Mouse (Mus musculus): ENCODE measurements at regions not wholly inside any gene's neighbourhood (a gene's known extent, or its start where the extent isn't known, plus 50 kb on each side); places are given as distances from the start of the nearest gene placed in this dataset.

DNA sequence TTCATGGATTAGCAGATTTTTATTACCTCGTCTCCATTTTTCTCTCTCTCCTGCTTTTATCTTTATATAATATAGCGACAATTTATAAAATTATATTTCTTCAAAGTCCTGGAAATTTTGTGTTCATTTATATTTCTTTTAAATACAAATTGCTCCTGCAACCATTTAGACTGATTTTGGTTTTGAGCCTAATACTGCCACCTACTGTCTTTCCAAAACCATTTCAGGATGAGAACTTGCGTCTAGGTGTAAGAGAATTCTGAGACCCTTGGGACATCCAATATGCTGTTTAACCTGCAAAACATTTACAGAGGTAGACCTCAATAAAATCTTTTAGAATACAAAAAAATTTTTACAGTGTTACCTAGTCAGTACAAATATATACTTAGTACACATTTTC lies 158.1 kb downstream of the Gm6377 start:
- no peaks in the 10 kb centered on the region for H3K27me3 ChIP-seq (ENCODE audit: insufficient read depth, low read length)
- H3K9ac ChIP-seq (ENCODE audit: low read depth, low read length) = no peak overlapping the region
- no peaks in the 10 kb centered on the region for H3K4me1 ChIP-seq (replicated peaks; ENCODE audit: insufficient read depth, low read length)
- H3K27ac ChIP-seq = no peak overlapping the region
- H3K4me3 ChIP-seq (replicated peaks; ENCODE audit: low read depth, low read length) = no peak overlapping the region
- no peak overlapping the region for H3K4me2 ChIP-seq (ENCODE audit: low read length)
- peak; percentile 19 for DNase-seq (ENCODE audit: low spot score)
- WGBS = 42% methylated on average over 3 of the region's 3 CpGs
- ATAC-seq (replicated peaks; ENCODE audit: low FRiP score, low read depth) = no peak
- TF ChIP-seq CTCF (IDR thresholded peaks at IDR 0.05; ENCODE audit: low read depth) = peak; percentile 41; the same call in 1 of the 2 replicates
- H3K9me3 ChIP-seq (replicated peaks; ENCODE audit: low read length) = no peaks in the 10 kb centered on the region
- no peaks in the 10 kb centered on the region for H3K36me3 ChIP-seq (ENCODE audit: insufficient read depth, low read length)

DNA sequence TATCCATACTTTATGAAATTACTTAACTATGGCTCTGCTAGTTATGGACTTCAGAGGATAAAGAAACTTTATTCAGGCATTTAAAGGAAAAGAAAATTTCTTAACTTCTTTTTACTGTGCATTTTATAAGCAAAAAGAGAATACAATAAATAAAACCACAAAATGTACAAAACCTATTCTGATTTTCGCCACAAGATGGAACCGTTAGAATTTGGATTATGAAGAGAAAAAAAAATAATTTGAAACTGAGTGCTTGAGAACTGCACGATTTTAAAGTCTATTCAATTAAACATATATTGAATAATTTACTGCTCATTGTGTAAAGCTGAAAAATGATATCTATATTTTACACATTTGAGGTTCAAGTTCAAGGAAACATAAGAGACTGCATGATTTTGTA lies 196.4 kb downstream of the Gm6377 start:
- H3K9ac ChIP-seq (ENCODE audit: low read depth, low read length) = no peak overlapping the region
- H3K4me2 ChIP-seq (ENCODE audit: low read length) = no peak overlapping the region
- H3K4me1 ChIP-seq (replicated peaks; ENCODE audit: insufficient read depth, low read length) = no peaks in the 10 kb centered on the region
- 0 out of 2 replicates have a peak, but pooled peaks have one; percentile 13 for TF ChIP-seq CTCF (IDR thresholded peaks at IDR 0.05; ENCODE audit: low read depth)
- no peak for ATAC-seq (replicated peaks; ENCODE audit: low FRiP score, low read depth)
- H3K27ac ChIP-seq = no peak overlapping the region
- no peaks in the 10 kb centered on the region for H3K9me3 ChIP-seq (replicated peaks; ENCODE audit: low read length)
- H3K4me3 ChIP-seq (replicated peaks; ENCODE audit: low read depth, low read length) = no peak overlapping the region
- no peak for DNase-seq (ENCODE audit: low spot score)
- no peaks in the 10 kb centered on the region for H3K36me3 ChIP-seq (ENCODE audit: insufficient read depth, low read length)
- no peaks in the 10 kb centered on the region for H3K27me3 ChIP-seq (ENCODE audit: insufficient read depth, low read length)
- 60% methylated on average over 3 of the region's 3 CpGs for WGBS

DNA sequence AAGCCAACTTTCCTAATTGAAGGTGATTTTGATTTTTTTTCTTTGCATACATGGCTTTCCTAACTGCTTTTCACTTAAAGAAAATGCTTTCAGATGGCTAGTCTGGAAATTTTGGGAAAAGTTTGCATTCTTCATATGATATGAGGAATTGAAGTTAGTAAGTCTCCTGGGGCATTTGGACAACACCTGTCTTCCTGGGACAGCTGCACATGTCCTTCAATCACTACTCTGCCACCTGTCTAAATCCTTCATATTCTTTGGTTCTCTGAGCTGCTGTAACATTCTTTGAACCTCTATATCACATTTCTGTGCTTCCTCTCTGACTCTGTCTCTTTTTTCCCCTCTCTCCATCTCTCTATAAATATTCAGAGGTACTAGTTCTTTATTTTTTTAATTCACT lies 246.4 kb downstream of the Gm6377 start:
- no peaks in the 10 kb centered on the region for H3K36me3 ChIP-seq (ENCODE audit: insufficient read depth, low read length)
- H3K9me3 ChIP-seq (replicated peaks; ENCODE audit: low read length) = no peaks in the 10 kb centered on the region
- H3K4me1 ChIP-seq (replicated peaks; ENCODE audit: insufficient read depth, low read length) = no peaks in the 10 kb centered on the region
- H3K9ac ChIP-seq (ENCODE audit: low read depth, low read length) = no peak overlapping the region
- H3K27ac ChIP-seq = no peak overlapping the region
- H3K4me3 ChIP-seq (replicated peaks; ENCODE audit: low read depth, low read length) = no peak overlapping the region
- no peak for TF ChIP-seq CTCF (IDR thresholded peaks at IDR 0.05; ENCODE audit: low read depth)
- DNase-seq (ENCODE audit: low spot score) = no peak
- no peak for ATAC-seq (replicated peaks; ENCODE audit: low FRiP score, low read depth)
- H3K27me3 ChIP-seq (ENCODE audit: insufficient read depth, low read length) = no peaks in the 10 kb centered on the region
- H3K4me2 ChIP-seq (ENCODE audit: low read length) = no peak overlapping the region

All from kidney, postnatal 0 days (tissue).